Mouse (Mus musculus): ENCODE measurements around the gene Arhgap25.
"Not testable (repeated sequence)": the region's sequence is repeated elsewhere in the genome, so short reads cannot be mapped to it uniquely, and the experiment has no call there.

Arhgap25 gene

GRCm38 (mm10) chr6:87503536-87503935 is 29.5 kb downstream of the Arhgap25 start:
- DNase-seq (ENCODE audit: low spot score): no peak

- DNase-seq (ENCODE audit: low spot score): no peak
Observed at GRCm38 (mm10) chr6:87502831-87503286, 30.2 kb downstream of the Arhgap25 start.

- no peak for DNase-seq (ENCODE audit: low spot score)
Observed at GRCm38 (mm10) chr6:87502411-87502810, 30.6 kb downstream of the Arhgap25 start.

GRCm38 (mm10) chr6:87500696-87501095 is 32.4 kb downstream of the Arhgap25 start:
- no peak for DNase-seq (ENCODE audit: low spot score)

- DNase-seq (ENCODE audit: low spot score): no peak
Observed at GRCm38 (mm10) chr6:87499791-87500190, 33.3 kb downstream of the Arhgap25 start.

GRCm38 (mm10) chr6:87496143-87496542 is 36.9 kb downstream of the Arhgap25 start:
- DNase-seq (ENCODE audit: low spot score): no peak

- DNase-seq (ENCODE audit: low spot score): peak; percentile 15
Observed at GRCm38 (mm10) chr6:87494339-87494738, 38.7 kb downstream of the Arhgap25 start.

GRCm38 (mm10) chr6:87487657-87488426 is 45.2 kb downstream of the Arhgap25 start:
- DNase-seq (ENCODE audit: low spot score): no peak

GRCm38 (mm10) chr6:87484806-87485205 is 48.3 kb downstream of the Arhgap25 start:
- no peak for DNase-seq (ENCODE audit: low spot score)

GRCm38 (mm10) chr6:87483900-87484289 is 49.2 kb downstream of the Arhgap25 start:
- no peak for DNase-seq (ENCODE audit: low spot score)

- no peak for DNase-seq (ENCODE audit: low spot score)
Observed at GRCm38 (mm10) chr6:87483224-87483899, 49.7 kb downstream of the Arhgap25 start.

GRCm38 (mm10) chr6:87479291-87479999 is 53.6 kb downstream of the Arhgap25 start:
- DNase-seq (ENCODE audit: low spot score): no peak

- no peak for DNase-seq (ENCODE audit: low spot score)
Observed at GRCm38 (mm10) chr6:87478847-87479246, 54.2 kb downstream of the Arhgap25 start.

- DNase-seq (ENCODE audit: low spot score): no peak
Observed at GRCm38 (mm10) chr6:87475223-87475622, 57.8 kb downstream of the Arhgap25 start.

- DNase-seq (ENCODE audit: low spot score): not testable (repeated sequence)
Observed at GRCm38 (mm10) chr6:87470098-87470497, 63.0 kb downstream of the Arhgap25 start.

GRCm38 (mm10) chr6:87468372-87468771 is 64.7 kb downstream of the Arhgap25 start:
- no peak for DNase-seq (ENCODE audit: low spot score)

- DNase-seq (ENCODE audit: low spot score): no peak
Observed at GRCm38 (mm10) chr6:87467373-87467772, 65.7 kb downstream of the Arhgap25 start.

- peak; percentile 91 for DNase-seq (ENCODE audit: low spot score)
Observed at GRCm38 (mm10) chr6:87466221-87466620, 66.8 kb downstream of the Arhgap25 start.

GRCm38 (mm10) chr6:87455507-87455906 is 77.6 kb downstream of the Arhgap25 start:
- DNase-seq (ENCODE audit: low spot score): no peak

- DNase-seq (ENCODE audit: low spot score): no peak
Observed at GRCm38 (mm10) chr6:87451771-87452170, 81.3 kb downstream of the Arhgap25 start.

GRCm38 (mm10) chr6:87451016-87451415 is 82.0 kb downstream of the Arhgap25 start:
- DNase-seq (ENCODE audit: low spot score): peak; percentile 29

- no peak for DNase-seq (ENCODE audit: low spot score)
Observed at GRCm38 (mm10) chr6:87449534-87449933, 83.5 kb downstream of the Arhgap25 start.

- DNase-seq (ENCODE audit: low spot score): no peak
Observed at GRCm38 (mm10) chr6:87447217-87447616, 85.8 kb downstream of the Arhgap25 start.
